Mouse (Mus musculus): Measurements from ENCODE around the gene Kcnk2.

Gene Kcnk2

GRCm38 (mm10) chr1:189402223-189402943 is at the start of gene Kcnk2:
Gene Kcnk2, minus strand, starts transcription at chr1:189402273.
- no peak for DNase-seq (ENCODE audit: low read depth)

DNA sequence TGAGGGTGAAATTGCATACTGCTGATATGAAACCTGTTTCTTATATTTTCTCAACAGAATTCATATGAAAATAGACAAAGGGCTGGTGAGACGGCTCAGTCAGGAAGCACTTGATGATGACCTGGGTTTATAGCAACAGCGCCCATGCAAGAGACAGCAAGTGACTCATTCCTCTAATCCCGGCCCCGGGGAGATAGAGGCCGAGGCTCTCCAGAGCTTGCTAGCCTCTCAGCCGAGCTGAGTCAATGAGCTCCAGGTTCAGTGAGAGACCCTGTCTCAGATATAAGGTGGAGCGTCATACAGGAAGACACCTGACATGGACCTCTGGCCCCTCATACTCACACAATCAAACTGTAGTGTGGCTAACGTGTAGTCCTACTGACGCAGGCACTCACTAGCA is 38.7 kb upstream of the Kcnk2 start:
- no peak for DNase-seq (ENCODE audit: low read depth)

GRCm38 (mm10) chr1:189437126-189437525 is 35.1 kb upstream of the Kcnk2 start:
- no peak for DNase-seq (ENCODE audit: low read depth)

DNA sequence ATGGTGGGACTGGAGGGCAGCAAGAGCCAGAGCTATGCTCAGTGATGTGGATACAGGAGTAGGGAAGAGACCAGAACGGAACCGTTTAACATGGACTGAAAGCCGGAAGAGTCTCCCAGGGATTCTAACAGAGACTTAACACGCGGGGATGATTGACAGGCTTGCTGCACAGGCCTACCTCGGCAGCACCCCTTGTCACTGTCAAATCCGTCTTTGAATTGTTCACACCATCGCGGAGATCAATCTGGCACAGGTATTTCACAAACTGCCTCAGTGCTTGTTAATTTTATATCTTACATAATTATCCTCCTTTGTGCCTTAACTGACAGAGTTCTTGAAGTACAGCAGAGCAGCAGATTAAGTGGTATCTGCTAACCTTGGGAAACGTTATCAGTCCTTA is 33.4 kb upstream of the Kcnk2 start:
- DNase-seq (ENCODE audit: low read depth), result no peak

DNA sequence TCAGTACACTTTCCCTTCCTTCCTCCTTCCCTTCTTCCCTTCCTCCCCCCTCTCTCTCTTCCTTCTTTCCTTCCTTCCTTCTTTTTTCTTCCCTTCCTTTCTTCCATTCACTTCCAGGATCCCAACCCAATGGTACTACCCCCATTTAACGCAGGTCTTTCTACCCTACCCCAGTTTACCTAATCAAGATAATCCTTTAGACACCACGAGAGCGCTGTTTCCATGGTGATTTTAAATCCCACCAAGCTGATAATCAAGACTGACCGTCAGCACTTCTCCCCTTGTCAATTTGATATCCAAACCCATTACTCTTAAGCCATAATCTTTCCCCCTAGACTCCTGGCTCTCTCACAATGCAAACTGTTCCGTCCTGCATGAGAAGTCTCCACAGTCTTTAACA is 29.4 kb upstream of the Kcnk2 start:
- DNase-seq (ENCODE audit: low read depth), result no peak

DNA sequence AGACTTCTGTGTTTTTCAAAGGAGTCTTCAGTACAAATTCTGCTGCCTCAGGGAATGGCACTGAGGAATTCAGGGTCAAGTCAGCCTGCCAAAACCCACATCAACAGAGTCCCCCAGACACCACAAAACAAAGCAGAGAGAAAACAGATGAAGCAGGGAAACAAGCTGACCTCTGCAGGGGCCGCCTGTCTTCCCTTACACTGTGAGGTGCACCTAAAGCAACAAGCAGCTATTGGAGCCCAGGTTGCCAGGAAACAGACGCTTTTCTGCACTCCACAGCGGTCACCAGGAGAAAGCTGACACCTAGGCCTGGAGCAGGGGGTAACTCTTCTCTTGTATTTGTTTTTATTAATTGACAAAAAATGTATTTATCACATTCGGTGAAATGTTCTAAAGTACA is 28.5 kb upstream of the Kcnk2 start:
- DNase-seq (ENCODE audit: low read depth), result no peak

DNA sequence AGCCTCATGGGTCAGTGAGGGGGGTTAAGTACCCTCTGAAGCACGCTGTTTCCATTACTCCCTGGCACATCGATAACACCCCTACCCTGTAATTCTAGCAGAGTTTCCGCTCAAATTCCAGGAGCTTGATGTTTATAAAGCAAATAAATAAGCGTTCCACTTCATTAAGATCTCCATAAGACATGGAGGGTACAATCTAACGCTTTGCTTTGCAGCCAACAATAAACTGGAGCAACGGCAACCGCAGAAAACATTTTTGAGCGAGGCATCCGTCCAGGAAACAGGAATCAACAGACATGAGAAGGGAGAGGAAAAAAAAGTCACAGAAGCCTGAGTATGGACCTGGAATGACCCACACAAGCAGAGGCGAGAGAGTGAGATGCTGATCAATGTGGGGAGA is 27.5 kb upstream of the Kcnk2 start:
- no peak for DNase-seq (ENCODE audit: low read depth)

- no peak for DNase-seq (ENCODE audit: low read depth)
Measured at GRCm38 (mm10) chr1:189426252-189426651, 24.2 kb upstream of the Kcnk2 start.

DNA sequence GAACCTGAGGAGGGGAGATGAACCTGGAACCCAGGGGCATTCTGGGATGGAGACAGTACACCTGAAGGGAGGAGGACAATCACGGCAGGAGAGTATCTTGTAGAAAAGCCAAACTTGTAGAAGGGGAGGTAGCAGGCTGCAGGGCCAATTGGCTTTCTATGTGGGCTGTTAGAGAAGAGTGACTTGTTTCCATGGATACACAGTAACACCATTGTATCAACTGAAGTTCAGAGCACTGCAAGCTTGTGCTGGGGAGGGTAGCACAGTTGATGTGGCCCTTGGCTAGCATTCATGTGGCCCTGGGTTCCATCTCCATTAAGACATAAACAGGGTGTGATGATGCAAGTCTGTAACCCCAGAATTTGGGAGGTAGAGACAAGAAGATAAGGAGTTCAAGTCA is 17.8 kb upstream of the Kcnk2 start:
- DNase-seq (ENCODE audit: low read depth), result no peak

GRCm38 (mm10) chr1:189409906-189410305 is 7.8 kb upstream of the Kcnk2 start:
- no peak for DNase-seq (ENCODE audit: low read depth)

DNA sequence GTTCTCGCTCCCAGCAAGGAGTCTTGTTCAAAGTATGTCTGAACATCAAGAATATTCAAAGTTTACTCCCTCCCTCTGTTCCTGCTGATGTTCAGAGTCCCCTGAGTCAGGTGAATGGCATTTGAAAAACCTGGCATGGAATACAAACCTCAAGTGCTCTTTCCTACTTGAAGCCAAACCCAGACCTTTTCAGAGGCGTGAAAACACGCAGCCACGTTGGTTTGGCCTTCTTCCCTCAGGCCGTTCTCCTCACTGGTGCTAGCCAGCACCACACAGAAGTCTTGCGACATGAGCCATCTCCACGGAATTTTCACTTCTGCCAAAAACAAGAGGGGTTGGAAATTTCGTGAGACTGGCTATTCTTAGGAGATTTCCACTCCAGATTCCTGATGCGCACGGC is 3.1 kb upstream of the Kcnk2 start:
- no peak for DNase-seq (ENCODE audit: low read depth)

GRCm38 (mm10) chr1:189403546-189403945 is 1.5 kb upstream of the Kcnk2 start:
- DNase-seq (ENCODE audit: low read depth), result no peak

DNA sequence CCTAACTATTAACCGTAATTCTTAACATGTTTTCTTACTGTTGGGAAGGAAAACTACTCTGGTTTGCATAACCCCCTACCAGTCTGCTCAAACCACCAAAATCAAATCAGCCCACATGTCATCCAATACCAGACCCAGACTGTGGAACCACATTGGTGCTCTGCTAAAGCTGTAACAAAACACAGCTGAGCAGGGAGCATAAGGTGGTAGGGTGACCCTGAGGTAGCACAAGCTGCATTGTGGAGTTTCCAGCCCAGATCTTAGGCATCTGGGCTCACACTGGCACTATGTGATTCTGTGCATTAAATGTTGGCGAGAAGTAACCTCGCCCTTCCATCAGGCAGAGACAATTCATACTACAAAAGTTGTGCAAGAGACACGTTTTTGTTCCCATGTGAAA is 1.1 kb upstream of the Kcnk2 start:
- DNase-seq (ENCODE audit: low read depth), result no peak

GRCm38 (mm10) chr1:189386848-189387247 is 15.2 kb downstream of the Kcnk2 start:
- no peak for DNase-seq (ENCODE audit: low read depth)

GRCm38 (mm10) chr1:189386141-189386540 is 15.9 kb downstream of the Kcnk2 start:
- no peak for DNase-seq (ENCODE audit: low read depth)

GRCm38 (mm10) chr1:189367722-189368121 is 34.4 kb downstream of the Kcnk2 start:
- DNase-seq (ENCODE audit: low read depth), result no peak

DNA sequence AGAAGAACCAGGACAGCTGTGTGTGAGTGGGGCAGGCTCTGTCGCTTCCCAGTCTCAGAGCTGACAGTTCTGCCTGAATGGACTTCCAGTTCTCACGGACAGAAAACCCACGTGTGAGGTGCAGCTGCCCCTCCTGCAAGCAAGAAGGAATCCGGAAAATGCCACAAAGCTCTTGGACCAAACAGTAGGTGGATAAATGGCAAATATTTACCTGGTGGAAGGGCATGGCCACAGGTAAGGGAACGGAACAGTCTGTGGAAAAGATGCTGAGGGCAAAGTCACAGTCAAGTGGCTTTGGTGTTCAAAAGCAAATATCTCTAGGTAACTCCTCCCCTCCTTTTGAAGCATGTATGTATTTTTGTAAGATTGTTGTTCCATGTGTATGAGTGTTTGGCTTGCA is 37.9 kb downstream of the Kcnk2 start:
- no peak for DNase-seq (ENCODE audit: low read depth)

DNA sequence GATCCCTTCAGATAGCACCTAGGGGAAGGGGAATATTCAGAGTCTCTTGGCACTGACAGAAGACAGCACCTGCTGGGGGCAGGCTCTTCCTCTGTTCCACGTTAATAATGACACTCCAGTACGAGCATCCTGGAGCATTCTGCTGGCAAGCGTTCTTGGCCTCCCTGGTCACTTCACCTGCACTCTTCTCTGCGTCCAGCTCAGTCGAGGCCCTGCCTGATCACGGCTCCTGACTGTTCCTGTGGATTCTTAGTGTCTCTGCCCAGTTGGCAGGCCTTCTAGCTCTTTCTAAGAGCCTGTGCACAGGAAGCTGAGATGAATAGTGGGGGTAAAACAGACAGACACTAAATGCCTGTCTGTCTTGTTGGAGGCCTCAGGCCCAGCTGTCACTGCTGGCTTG is 39.5 kb downstream of the Kcnk2 start:
- DNase-seq (ENCODE audit: low read depth), result no peak

DNA sequence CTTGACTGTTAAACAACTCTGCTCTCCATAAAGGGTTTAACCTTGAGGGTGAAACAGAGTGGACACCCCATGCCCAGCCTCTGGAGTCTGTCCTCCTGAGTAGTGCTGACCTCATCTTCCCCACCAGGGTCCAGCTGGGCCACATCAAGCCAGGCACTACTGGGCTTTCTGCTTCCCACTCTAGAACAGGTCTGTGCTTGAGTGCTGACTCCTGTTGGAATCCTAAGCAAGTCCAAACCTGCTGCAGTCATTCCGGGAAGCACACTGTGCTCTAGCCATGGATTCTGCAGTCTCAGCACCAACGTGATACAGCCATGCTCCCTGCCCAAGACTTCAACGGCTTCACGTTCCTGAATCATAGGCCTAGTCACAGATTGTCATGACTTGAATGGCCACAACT is 42.4 kb downstream of the Kcnk2 start:
- no peak for DNase-seq (ENCODE audit: low read depth)

DNA sequence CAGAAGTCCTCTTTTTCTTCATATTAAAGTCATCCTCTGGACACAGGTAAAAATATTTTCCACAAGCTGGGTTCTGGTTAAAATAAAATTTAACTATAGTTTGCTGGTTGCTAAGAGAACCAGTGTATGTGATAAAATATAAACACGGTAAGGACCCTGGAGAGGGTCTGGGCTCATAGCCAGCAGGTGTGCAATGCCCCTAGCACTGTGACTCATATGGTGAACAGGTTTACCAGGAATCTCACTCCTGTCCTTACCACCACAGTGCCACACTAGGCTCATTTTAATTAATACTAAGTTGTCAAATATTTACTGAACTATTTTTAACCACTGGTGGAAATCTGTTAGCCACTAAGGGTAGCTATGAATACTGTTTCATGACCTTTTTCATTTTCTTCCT is 48.2 kb downstream of the Kcnk2 start:
- no peak for DNase-seq (ENCODE audit: low read depth)

DNA sequence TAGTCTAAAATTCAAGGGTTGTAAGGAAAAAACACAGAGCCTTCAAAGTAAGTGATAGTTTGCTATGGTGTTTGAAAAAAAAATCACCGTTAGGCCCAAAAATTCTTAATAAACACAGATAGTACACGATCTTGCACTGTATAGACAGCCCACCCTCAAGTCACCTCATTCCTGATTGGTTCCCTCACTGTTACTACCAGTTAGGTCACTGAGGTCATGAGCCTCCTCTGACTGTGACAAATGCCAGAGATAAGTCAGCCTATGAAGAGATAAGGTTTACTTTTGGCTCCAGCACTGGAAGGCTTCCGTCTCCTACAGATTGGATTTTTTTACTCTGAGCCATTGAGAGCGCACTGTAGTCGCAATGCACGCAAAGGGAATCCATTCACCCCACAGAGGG is 50.3 kb downstream of the Kcnk2 start:
- no peak for DNase-seq (ENCODE audit: low read depth)

- DNase-seq (ENCODE audit: low read depth), result no peak
Measured at GRCm38 (mm10) chr1:189349205-189349604, 52.9 kb downstream of the Kcnk2 start.

DNA sequence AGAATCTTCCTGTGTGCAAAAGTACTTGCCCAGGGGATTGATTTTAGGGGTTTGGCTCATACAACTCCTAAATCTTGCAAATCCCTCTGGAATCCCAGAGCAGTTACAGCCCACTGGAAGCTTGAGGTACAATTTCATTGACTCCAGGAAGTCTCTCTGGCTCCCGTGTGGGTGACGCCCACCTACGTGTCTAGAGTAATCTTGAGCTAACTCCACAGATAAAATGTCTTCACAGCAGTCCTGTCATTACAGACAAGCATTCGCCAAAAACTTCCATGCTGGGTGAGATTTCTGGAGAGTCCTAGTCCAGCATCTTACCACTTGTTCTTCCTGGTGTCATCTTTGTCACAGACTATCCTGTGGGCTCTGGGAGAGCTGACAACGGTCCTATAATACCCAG is 56.9 kb downstream of the Kcnk2 start:
- no peak for DNase-seq (ENCODE audit: low read depth)

Data from naive thymus-derived CD4-positive, alpha-beta T cell, adult 2 months (primary cell).